Mouse (Mus musculus) limb, embryonic 13.5 days (tissue): ENCODE measurements around the gene Cdk16. TPM values are rescaled to one million over a fixed set of nuclear protein-coding genes. Genes with fewer than 3 reads are reported as not detected.
"Not testable (repeated sequence)": the region's sequence is repeated elsewhere in the genome, so short reads cannot be mapped to it uniquely, and the experiment has no call there.

Source experiments
- ATAC-seq: fragments of 200-750 bp; cut with Nextera tagmentation; 2 replicates; pipeline ENCODE4 v1.8.0; 2017; ENCODE audit warnings: low read depth, moderate number of reproducible peaks, moderate TSS enrichment; ENCODE audit not compliant: low FRiP score
- H3K27ac ChIP-seq: fragments of 300-500 bp; sonication (generic); 2 replicates; pipeline ENCODE4 v1.5.1; 2015; ENCODE audit warnings: inconsistent platforms, mild to moderate bottlenecking, moderate library complexity
- H3K27me3 ChIP-seq: fragments of 300-500 bp; sonication (generic); 2 replicates; pipeline ENCODE4 v1.6.1; 2015; ENCODE audit warnings: mild to moderate bottlenecking, inconsistent platforms
- H3K36me3 ChIP-seq: fragments of 300-500 bp; sonication (generic); 2 replicates; pipeline ENCODE4 v1.6.1; 2015; ENCODE audit warnings: inconsistent platforms, mild to moderate bottlenecking, moderate library complexity
- H3K4me1 ChIP-seq: fragments of 300-500 bp; sonication (generic); 2 replicates; pipeline ENCODE4 v1.6.1; 2015; ENCODE audit warnings: inconsistent platforms
- H3K4me2 ChIP-seq: fragments of 300-500 bp; sonication (generic); replicated peaks from 2 replicates; pipeline ENCODE4 v1.6.1; 2015; ENCODE audit warnings: inconsistent platforms, mild to moderate bottlenecking, moderate library complexity
- H3K4me3 ChIP-seq: fragments of 300-500 bp; sonication (generic); 2 replicates; pipeline ENCODE4 v1.5.1; 2015; ENCODE audit warnings: moderate library complexity, mild to moderate bottlenecking, inconsistent platforms
- H3K9ac ChIP-seq: fragments of 300-500 bp; sonication (generic); 2 replicates; pipeline ENCODE4 v1.6.1; 2015; ENCODE audit warnings: mild to moderate bottlenecking, inconsistent platforms
- H3K9me3 ChIP-seq: fragments of 300-500 bp; sonication (generic); 2 replicates; pipeline ENCODE4 v1.6.1; 2016; ENCODE audit warnings: inconsistent platforms
- WGBS: fragments of 180-500 bp; shearing (Covaris S2); methylation state at CpG from one replicate; pipeline ENCODE4 v1.1.7; 2015; 5-methylcytosine and 5-hydroxymethylcytosine counted together
- polyA plus RNA-seq: library from polyadenylated mRNA; unstranded; fragments of >200 nt; fragmentation: Nextera tagmentation; extraction: Ambion mirVana; gene quantifications from 2 replicates; pipeline ENCODE4 v1.2.1, GENCODE M21; 2015

Gene Cdk16
- polyA plus RNA-seq, 1 experiment from 2014 or later, result 116 TPM

- Histone ChIP-seq H3K27me3 (no peaks in the 10 kb centered on the region), H3K4me3 (no peak overlapping the region), H3K9me3 (no peaks in the 10 kb centered on the region), H3K9ac (no peak overlapping the region), H3K36me3 (peaks cover 39% of the 10 kb centered on the region), H3K4me1 (peaks cover 14% of the 10 kb centered on the region; the same call in 1 of the 2 replicates), H3K27ac (no peak overlapping the region), H3K4me2 (no peak overlapping the region)
- no peak for ATAC-seq
- whole genome bisulfite sequencing, result 67% methylated on average over 3 of the region's 3 CpGs
Observed at GRCm38 (mm10) chrX:20691566-20691965, 3.8 kb downstream of the Cdk16 start.

- H3K27ac ChIP-seq, result no peak overlapping the region
- WGBS, result 90% methylated on average over 1 of the region's 1 CpGs
- H3K27me3 ChIP-seq, result no peaks in the 10 kb centered on the region
- H3K9ac ChIP-seq, result no peak overlapping the region
- H3K9me3 ChIP-seq, result no peaks in the 10 kb centered on the region
- H3K4me3 ChIP-seq, result no peak overlapping the region
- no peak overlapping the region for H3K4me2 ChIP-seq
- H3K36me3 ChIP-seq, result peaks cover 45% of the 10 kb centered on the region
- ATAC-seq, result no peak
- peaks cover 9% of the 10 kb centered on the region; the same call in 1 of the 2 replicates for H3K4me1 ChIP-seq
Observed at GRCm38 (mm10) chrX:20692616-20693015, 4.9 kb downstream of the Cdk16 start.

- Histone ChIP-seq H3K27ac (no peak overlapping the region), H3K9ac (no peak overlapping the region), H3K36me3 (peaks cover 62% of the 10 kb centered on the region), H3K4me2 (no peak overlapping the region), H3K27me3 (no peaks in the 10 kb centered on the region), H3K9me3 (no peaks in the 10 kb centered on the region), H3K4me1 (no peaks in the 10 kb centered on the region), H3K4me3 (no peak overlapping the region)
- ATAC-seq, result no peak
- WGBS, result 83% methylated on average over 4 of the region's 4 CpGs
Observed at GRCm38 (mm10) chrX:20695842-20696241, 8.1 kb downstream of the Cdk16 start.

GRCm38 (mm10) chrX:20703741-20704290 lies 16.1 kb downstream of the Cdk16 start, which contains the start of gene Usp11:
TSS of gene Usp11 (plus strand) at chrX:20703906.
- Histone ChIP-seq H3K9ac (peak within 1 kb of the TSS; percentile 70), H3K27ac (peak within 1 kb of the TSS; percentile 89), H3K36me3 (peaks cover 8% of the 10 kb centered on the region), H3K4me1 (no peaks in the 10 kb centered on the region), H3K4me3 (peak within 1 kb of the TSS; percentile 58), H3K4me2 (peak within 1 kb of the TSS; percentile 56), H3K9me3 (no peaks in the 10 kb centered on the region), H3K27me3 (no peaks in the 10 kb centered on the region)
- 17% methylated on average over 32 of the region's 32 CpGs for WGBS
- peak; percentile 60 for ATAC-seq

- Histone ChIP-seq H3K27me3 (no peaks in the 10 kb centered on the region), H3K36me3 (peaks cover 2% of the 10 kb centered on the region), H3K4me2 (peak overlapping the region; percentile 56), H3K9me3 (no peaks in the 10 kb centered on the region), H3K9ac (peak overlapping the region; percentile 70), H3K27ac (peak overlapping the region; percentile 89), H3K4me1 (no peaks in the 10 kb centered on the region), H3K4me3 (peak overlapping the region; percentile 58)
- peak; percentile 96 for ATAC-seq
- 22% methylated on average over 32 of the region's 32 CpGs for WGBS
Observed at GRCm38 (mm10) chrX:20704295-20705082, 16.7 kb downstream of the Cdk16 start.

- Histone ChIP-seq H3K4me2 (peak overlapping the region; percentile 46), H3K4me1 (no peaks in the 10 kb centered on the region), H3K4me3 (peak overlapping the region; percentile 58), H3K9ac (no peak overlapping the region; the same call in 1 of the 2 replicates), H3K27ac (no peak overlapping the region), H3K27me3 (no peaks in the 10 kb centered on the region), H3K36me3 (no peaks in the 10 kb centered on the region), H3K9me3 (no peaks in the 10 kb centered on the region)
- ATAC-seq, result no peak
- WGBS, result 24% methylated on average over 3 of the region's 3 CpGs
Observed at GRCm38 (mm10) chrX:20705083-20705402, 17.3 kb downstream of the Cdk16 start.

- Histone ChIP-seq H3K27me3 (no peaks in the 10 kb centered on the region), H3K9me3 (no peaks in the 10 kb centered on the region), H3K27ac (no peak overlapping the region), H3K4me2 (no peak overlapping the region), H3K9ac (no peak overlapping the region), H3K36me3 (no peaks in the 10 kb centered on the region), H3K4me1 (no peaks in the 10 kb centered on the region), H3K4me3 (no peak overlapping the region)
- ATAC-seq, result no peak
- 72% methylated on average over 5 of the region's 5 CpGs for WGBS
Observed at GRCm38 (mm10) chrX:20728681-20729080, 40.9 kb downstream of the Cdk16 start.

GRCm38 (mm10) chrX:20730048-20730447 lies 42.3 kb downstream of the Cdk16 start:
- H3K4me2 ChIP-seq, H3K4me3 ChIP-seq, H3K9ac ChIP-seq, H3K27ac ChIP-seq, H3K4me1 ChIP-seq, H3K9me3 ChIP-seq, H3K36me3 ChIP-seq, H3K27me3 ChIP-seq, ATAC-seq: not testable (repeated sequence)
- WGBS, result 40% methylated on average over 10 of the region's 10 CpGs

- Histone ChIP-seq H3K9me3 (no peaks in the 10 kb centered on the region), H3K36me3 (no peaks in the 10 kb centered on the region), H3K9ac (no peak overlapping the region), H3K4me3 (no peak overlapping the region), H3K4me1 (no peaks in the 10 kb centered on the region), H3K27ac (no peak overlapping the region), H3K27me3 (no peaks in the 10 kb centered on the region), H3K4me2 (no peak overlapping the region)
- no peak for ATAC-seq
- WGBS, result 80% methylated on average over 4 of the region's 4 CpGs
Observed at GRCm38 (mm10) chrX:20736479-20736878, 48.7 kb downstream of the Cdk16 start.

- H3K27me3 ChIP-seq, result no peaks in the 10 kb centered on the region
- no peaks in the 10 kb centered on the region for H3K4me1 ChIP-seq
- H3K9ac ChIP-seq, result no peak overlapping the region
- no peaks in the 10 kb centered on the region for H3K9me3 ChIP-seq
- no peak overlapping the region for H3K27ac ChIP-seq
- H3K4me2 ChIP-seq, result no peak overlapping the region
- H3K4me3 ChIP-seq, result no peak overlapping the region
- ATAC-seq, result no peak
- WGBS, result 71% methylated on average over 2 of the region's 2 CpGs
- H3K36me3 ChIP-seq, result no peaks in the 10 kb centered on the region
Observed at GRCm38 (mm10) chrX:20748829-20749228, 61.1 kb downstream of the Cdk16 start.
